In genomic region chr4:128924841-128925606, GRCm38 (mm10) we compare ENCODE assay signal across 8 mouse cellular contexts. TPM values are rescaled to one million over a fixed set of nuclear protein-coding genes. Genes with fewer than 3 reads are reported as not detected.
A peak's percentile ranks its signal among the peaks of the same experiment; 100 is the strongest.
DNase-seq lines count a peak whose midpoint lies in the region; ATAC-seq and TF ChIP-seq lines count a peak whose summit lies in the region.

No protein-coding gene starts in this region.

- TF ChIP-seq CTCF in G1E (IDR thresholded peaks at IDR 0.05; ENCODE audit: low read depth, low read length), result no peak
- TF ChIP-seq CTCF in cerebellum, adult 2 months (IDR thresholded peaks at IDR 0.05; ENCODE audit: borderline replicate concordance, insufficient read depth, low read depth, low read length), result peak; percentile 75
- peak; percentile 94 for TF ChIP-seq CTCF in lung, postnatal 0 days (IDR thresholded peaks at IDR 0.05)

- peak overlapping the region; percentile 53 for H3K4me2 ChIP-seq in hindbrain, embryonic 11.5 days (replicated peaks; ENCODE audit: low read depth, low read length)
- peak overlapping the region; percentile 51 for H3K4me2 ChIP-seq in lung, postnatal 0 days (replicated peaks; ENCODE audit: low read depth, low read length)

- 10% methylated on average over 36 of the region's 36 CpGs for WGBS in cerebellum, adult 2 months
- WGBS in hindbrain, embryonic 11.5 days, result 13% methylated on average over 36 of the region's 36 CpGs
- 14% methylated on average over 36 of the region's 36 CpGs for WGBS in lung, postnatal 0 days

- TF ChIP-seq POLR2A in cerebellum, adult 2 months (IDR thresholded peaks at IDR 0.05; ENCODE audit: borderline replicate concordance, insufficient read depth, low read length), result peak; percentile 77; the same call in 1 of the 2 replicates

- no peak overlapping the region for H3K4me3 ChIP-seq in G1E (ENCODE audit: low read depth, low read length)
- H3K4me3 ChIP-seq in cerebellum, adult 2 months (replicated peaks; ENCODE audit: insufficient read depth, low read depth, low read length), result peak overlapping the region; percentile 57
- peak overlapping the region; percentile 27 for H3K4me3 ChIP-seq in hindbrain, embryonic 11.5 days (ENCODE audit: low read depth, low read length)
- peak overlapping the region; percentile 20; the same call in 1 of the 2 replicates for H3K4me3 ChIP-seq in lung, postnatal 0 days (ENCODE audit: low read depth, low read length)

- H3K36me3 ChIP-seq in G1E (replicated peaks), result no peaks in the 10 kb centered on the region
- H3K36me3 ChIP-seq in hindbrain, embryonic 11.5 days (ENCODE audit: control insufficient read depth, insufficient read depth, low read length), result no peaks in the 10 kb centered on the region
- H3K36me3 ChIP-seq in lung, postnatal 0 days (ENCODE audit: insufficient read depth, low read length), result no peaks in the 10 kb centered on the region

- TF ChIP-seq EP300 in lung, postnatal 0 days (IDR thresholded peaks at IDR 0.05), result no peak

- no peak for ATAC-seq in G1E (ENCODE audit: extremely low read depth, insufficient number of reproducible peaks, low FRiP score, poor library complexity, severe bottlenecking)
- peak; percentile 83 for ATAC-seq in hindbrain, embryonic 11.5 days (ENCODE audit: low FRiP score)
- ATAC-seq in lung, postnatal 0 days, result peak; percentile 93

- DNase-seq in G1E (ENCODE audit: low spot score), result peak; percentile 24
- DNase-seq in cerebellum, adult 2 months, result peak; percentile 89 to 90
- peak; percentile 73 to 92 for DNase-seq in frontal cortex, adult 2 months (ENCODE audit: extremely low spot score in 1 of 2, low spot score in 1 of 2)
- DNase-seq in hindbrain, embryonic 11.5 days (ENCODE audit: low spot score), result peak; percentile 94
- DNase-seq in layer of hippocampus, postnatal 10 days (ENCODE audit: low spot score in 2 of 2), result peak; percentile 85 to 88
- DNase-seq in lung, postnatal 0 days (ENCODE audit: low spot score), result peak; percentile 94
- DNase-seq in ovary, postnatal 10 days (ENCODE audit: low spot score), result peak; percentile 49
- DNase-seq in thymus, postnatal 25 days, result peak; percentile 67

- H3K4me1 ChIP-seq in G1E (ENCODE audit: insufficient read depth, low read depth, low read length), result no peaks in the 10 kb centered on the region
- peaks cover 3% of the 10 kb centered on the region; the same call in 1 of the 2 replicates for H3K4me1 ChIP-seq in cerebellum, adult 2 months (ENCODE audit: control insufficient read depth, insufficient read depth, low read length)
- H3K4me1 ChIP-seq in hindbrain, embryonic 11.5 days (replicated peaks; ENCODE audit: control insufficient read depth, insufficient read depth, low read length), result no peaks in the 10 kb centered on the region
- H3K4me1 ChIP-seq in lung, postnatal 0 days (ENCODE audit: insufficient read depth, low read depth, low read length), result peaks cover 8% of the 10 kb centered on the region; the same call in 1 of the 2 replicates

- peaks cover 17% of the 10 kb centered on the region; the same call in 1 of the 2 replicates for H3K27me3 ChIP-seq in G1E (ENCODE audit: insufficient read depth, low read length)
- no peaks in the 10 kb centered on the region for H3K27me3 ChIP-seq in cerebellum, adult 2 months (ENCODE audit: control insufficient read depth, insufficient read depth, low read length)
- no peaks in the 10 kb centered on the region; the same call in 1 of the 2 replicates for H3K27me3 ChIP-seq in hindbrain, embryonic 11.5 days (ENCODE audit: control insufficient read depth, insufficient read depth, low read length)
- no peaks in the 10 kb centered on the region for H3K27me3 ChIP-seq in lung, postnatal 0 days (replicated peaks; ENCODE audit: insufficient read depth, low read length)

- H3K27ac ChIP-seq in cerebellum, adult 2 months (ENCODE audit: insufficient read depth, low read length), result peak overlapping the region; percentile 19
- no peak overlapping the region for H3K27ac ChIP-seq in hindbrain, embryonic 11.5 days (ENCODE audit: low read depth, low read length)
- H3K27ac ChIP-seq in lung, postnatal 0 days (ENCODE audit: low read length), result no peak overlapping the region; the same call in 1 of the 2 replicates

- H3K9me3 ChIP-seq in G1E (replicated peaks), result no peaks in the 10 kb centered on the region
- H3K9me3 ChIP-seq in hindbrain, embryonic 11.5 days (ENCODE audit: control insufficient read depth, low read length), result no peaks in the 10 kb centered on the region
- H3K9me3 ChIP-seq in lung, postnatal 0 days (ENCODE audit: low read length), result no peaks in the 10 kb centered on the region

- H3K9ac ChIP-seq in hindbrain, embryonic 11.5 days (ENCODE audit: low read depth, low read length), result peak overlapping the region; percentile 31
- peak overlapping the region; percentile 23; the same call in 1 of the 2 replicates for H3K9ac ChIP-seq in lung, postnatal 0 days (replicated peaks; ENCODE audit: low read depth)

RNA-seq across cellular contexts. Expression of gene Azin2, which starts 37.2 kb away (rescaled TPM):
- total RNA-seq in G1E (2014; fragmentation: Nextera tagmentation) (not detected in 2 replicates), G1E (2017) (not detected in 2 replicates)
- not detected in 2 replicates for polyA plus RNA-seq in G1E (2012)
- polyA plus RNA-seq in cerebellum, adult 2 months (2012; rRNA removed), result 64.6 TPM in 2 replicates
- 42.5 and 43.7 TPM in 2 replicates for polyA plus RNA-seq in frontal cortex, adult 2 months (2012; rRNA removed)
- 10.8 and 12.5 TPM in 2 replicates for polyA plus RNA-seq in hindbrain, embryonic 11.5 days (2014; fragmentation: Nextera tagmentation; extraction: Ambion mirVana)
- 10 to 100 TPM; 27.7 to 31.0 TPM for total RNA-seq in layer of hippocampus, postnatal 10 days (2021)
- polyA plus RNA-seq in lung, postnatal 0 days (2015; fragmentation: Nextera tagmentation; extraction: Ambion mirVana), result 39.0 and 42.2 TPM in 2 replicates

RNA-seq across cellular contexts. Expression of gene Trim62, which starts 41.6 kb away (rescaled TPM):
- total RNA-seq in G1E (2014; fragmentation: Nextera tagmentation), result not detected in 2 replicates
- 0.12 and 0.16 TPM in 2 replicates for total RNA-seq in G1E (2017)
- polyA plus RNA-seq in G1E (2012), result not detected in 2 replicates
- 107 and 129 TPM in 2 replicates for polyA plus RNA-seq in cerebellum, adult 2 months (2012; rRNA removed)
- 26.0 and 26.5 TPM in 2 replicates for polyA plus RNA-seq in frontal cortex, adult 2 months (2012; rRNA removed)
- polyA plus RNA-seq in hindbrain, embryonic 11.5 days (2014; fragmentation: Nextera tagmentation; extraction: Ambion mirVana), result 13.0 and 13.1 TPM in 2 replicates
- total RNA-seq in layer of hippocampus, postnatal 10 days (2021), result 10 to 100 TPM; 26.2 TPM
- 2.5 and 3.3 TPM in 2 replicates for polyA plus RNA-seq in lung, postnatal 0 days (2015; fragmentation: Nextera tagmentation; extraction: Ambion mirVana)

Comparison
In these comparisons a context has a peak if more than half of its experiments do, and no peak if none do; other contexts are left out.
1. DNase-seq: peak in every context shown above with its lines; median percentile 94 in hindbrain, embryonic 11.5 days; 94 in lung, postnatal 0 days; 90 in cerebellum, adult 2 months; 86 in layer of hippocampus, postnatal 10 days; 82 in frontal cortex, adult 2 months; 67 in thymus, postnatal 25 days; 49 in ovary, postnatal 10 days; 24 in G1E.
2. RNA of gene Azin2, which starts 37.2 kb away (polyA plus RNA-seq): 64.6 TPM in cerebellum, adult 2 months, 42.5 to 43.7 TPM in frontal cortex, adult 2 months, 39.0 to 42.2 TPM in lung, postnatal 0 days and 10.8 to 12.5 TPM in hindbrain, embryonic 11.5 days; not detected in G1E; every median in the first group is over 10 times any median in the second.